Mouse (Mus musculus) ES-E14 (cell line): ENCODE results near the gene Cmtr1. TPM values are rescaled to one million over a fixed set of nuclear protein-coding genes. Genes with fewer than 3 reads are reported as not detected.

Experiments used
- DNase-seq: peaks from one replicate; pipeline ENCODE4 v3.0.0-alpha.2; 2013; ENCODE audit warnings: low read depth, low spot score
- H3K27ac ChIP-seq: 2 replicates; pipeline ENCODE4 v1.5.1; 2012; ENCODE audit warnings: low read depth, mild to moderate bottlenecking, low read length, moderate library complexity, mixed read lengths; ENCODE audit not compliant: poor library complexity, insufficient read depth, severe bottlenecking
- H3K36me3 ChIP-seq: 2 replicates; pipeline ENCODE4 v1.6.1; 2012; ENCODE audit warnings: mild to moderate bottlenecking, low read length, moderate library complexity, mixed read lengths; ENCODE audit not compliant: control insufficient read depth, poor library complexity, insufficient read depth, severe bottlenecking
- H3K4me1 ChIP-seq, 2 experiments: fragments of 150-350 bp in 1 of 2; sonication (generic) in 1 of 2; 2 replicates each; pipeline ENCODE4 v1.6.1; 2012; ENCODE audit warnings: low read length in 2 of 2, mild to moderate bottlenecking in 1 of 2, mixed read lengths in 1 of 2; ENCODE audit not compliant: control insufficient read depth in 2 of 2, insufficient read depth in 2 of 2, poor library complexity in 1 of 2
- H3K4me3 ChIP-seq, 2 experiments: fragments of 150-350 bp in 1 of 2; sonication (generic) in 1 of 2; 2 replicates each; pipeline ENCODE4 v1.5.1; 2012; ENCODE audit warnings: low read length in 2 of 2, low read depth in 1 of 2, mild to moderate bottlenecking in 1 of 2, mixed read lengths in 1 of 2; ENCODE audit not compliant: insufficient read depth in 1 of 2, poor library complexity in 1 of 2, severe bottlenecking in 1 of 2
- H3K9ac ChIP-seq: 2 replicates; pipeline ENCODE4 v1.6.1; 2012; ENCODE audit warnings: low read depth, mild to moderate bottlenecking, low read length, mixed read lengths; ENCODE audit not compliant: poor library complexity, insufficient read depth, severe bottlenecking
- H3K9me3 ChIP-seq: fragments of 150-350 bp; sonication (generic); 2 replicates; pipeline ENCODE4 v1.6.1; 2012; ENCODE audit warnings: low read depth, mild to moderate bottlenecking, low read length; ENCODE audit not compliant: control insufficient read depth, insufficient read depth
- CHD2 ChIP-seq: IDR thresholded peaks from 2 replicates; pipeline ENCODE4 v1.6.1; 2014; ENCODE audit warnings: mild to moderate bottlenecking, low read depth, low read length, inconsistent platforms
- HCFC1 ChIP-seq: IDR thresholded peaks from 2 replicates; pipeline ENCODE4 v1.6.1; 2012; ENCODE audit warnings: low read length, inconsistent platforms, borderline replicate concordance; ENCODE audit not compliant: insufficient read depth
- MAFK ChIP-seq: IDR thresholded peaks from 2 replicates; pipeline ENCODE4 v1.6.1; 2014; ENCODE audit warnings: mild to moderate bottlenecking, low read depth, low read length, inconsistent platforms; ENCODE audit not compliant: insufficient read depth
- ZC3H11A ChIP-seq: IDR thresholded peaks from 2 replicates; pipeline ENCODE4 v1.6.1; 2012; ENCODE audit warnings: low read depth, mild to moderate bottlenecking, inconsistent platforms, low read length, borderline replicate concordance
- ZNF384 ChIP-seq: IDR thresholded peaks from 2 replicates; pipeline ENCODE4 v1.6.1; 2012; ENCODE audit warnings: low read depth, low read length, inconsistent platforms
- in situ Hi-C, 2 experiments: fragments of 600-800 bp; cut with MboI; formaldehyde crosslinking; loops; one replicate each; pipeline ENCODE4 v1.15.1; 2025; ENCODE audit warnings: low sequenced_read_pairs in 2 of 2, inconsistent platforms in 1 of 2; ENCODE audit not compliant: unreplicated experiment in 2 of 2
- total RNA-seq: library from RNA; depleted of rRNA; stranded (reverse); fragments of 300-350 nt; gene quantifications from 2 replicates; pipeline ENCODE4 v1.2.3, GENCODE M21; 2012

The Cmtr1 gene
- total RNA-seq, 1 experiment, result 130 TPM

DNA sequence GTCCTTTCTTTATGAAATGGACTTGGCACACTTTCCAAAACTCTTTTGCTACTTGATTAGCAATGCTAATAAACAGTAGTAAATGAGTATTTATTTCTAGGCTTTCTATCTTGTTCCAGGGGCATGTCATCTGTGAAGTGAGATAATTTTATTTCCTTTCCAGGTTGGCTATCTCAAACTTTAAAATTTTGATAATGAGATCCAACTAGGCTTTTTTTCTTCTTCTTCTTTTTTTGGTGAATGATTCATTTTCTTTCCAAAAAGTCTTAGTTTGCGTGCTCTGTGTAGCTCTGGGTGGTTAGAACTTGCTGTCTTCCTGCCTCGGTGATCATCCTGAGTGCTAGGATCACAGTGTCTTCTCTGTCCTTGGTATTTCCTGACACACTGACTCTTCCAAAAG is 32.4 kb downstream of the Cmtr1 start:
- Histone ChIP-seq H3K27ac (no peak overlapping the region), H3K4me1 (0 out of 4 replicates have a peak, but pooled peaks cover 0 to 2% of the 10 kb centered on the region in 2 experiments), H3K9me3 (no peaks in the 10 kb centered on the region), H3K36me3 (peaks cover 56% of the 10 kb centered on the region), H3K9ac (no peak overlapping the region), H3K4me3 (no peak overlapping the region)
- TF ChIP-seq HCFC1 (no peak), MAFK (no peak), ZC3H11A (no peak), CHD2 (no peak), ZNF384 (no peak)
- in situ Hi-C loops, result no loop called here
- DNase-seq, result no peak

DNA sequence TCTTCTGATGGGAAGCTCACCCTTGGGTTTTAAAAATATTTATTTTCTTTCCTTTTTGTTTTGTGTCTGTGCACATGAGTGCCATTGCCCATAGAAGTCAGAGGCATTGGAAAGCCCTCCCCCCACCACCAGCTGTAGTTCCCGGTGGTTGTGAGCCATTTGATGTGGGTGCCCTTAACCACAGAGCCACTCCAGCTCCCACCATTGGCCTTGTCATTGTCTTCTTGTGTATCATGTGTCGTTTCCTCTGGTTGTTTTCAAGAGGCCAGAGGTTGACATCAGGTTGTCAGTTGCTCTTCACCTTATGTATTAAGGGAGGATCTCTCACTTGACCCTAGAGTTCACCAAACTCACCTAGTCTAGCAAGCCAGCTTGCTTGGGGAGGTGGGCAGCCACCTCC is 33.2 kb downstream of the Cmtr1 start:
- in situ Hi-C loops, result no loop called here
- H3K36me3 ChIP-seq, result peaks cover 59% of the 10 kb centered on the region
- 0 out of 4 replicates have a peak, but pooled peaks cover 0 to 2% of the 10 kb centered on the region in 2 experiments for H3K4me1 ChIP-seq
- no peak overlapping the region for H3K4me3 ChIP-seq
- no peak for DNase-seq
- no peak overlapping the region for H3K9ac ChIP-seq
- no peaks in the 10 kb centered on the region for H3K9me3 ChIP-seq
- H3K27ac ChIP-seq, result no peak overlapping the region
- no peak for TF ChIP-seq HCFC1
- no peak for TF ChIP-seq MAFK
- no peak for TF ChIP-seq ZC3H11A
- TF ChIP-seq CHD2, result no peak
- no peak for TF ChIP-seq ZNF384

DNA sequence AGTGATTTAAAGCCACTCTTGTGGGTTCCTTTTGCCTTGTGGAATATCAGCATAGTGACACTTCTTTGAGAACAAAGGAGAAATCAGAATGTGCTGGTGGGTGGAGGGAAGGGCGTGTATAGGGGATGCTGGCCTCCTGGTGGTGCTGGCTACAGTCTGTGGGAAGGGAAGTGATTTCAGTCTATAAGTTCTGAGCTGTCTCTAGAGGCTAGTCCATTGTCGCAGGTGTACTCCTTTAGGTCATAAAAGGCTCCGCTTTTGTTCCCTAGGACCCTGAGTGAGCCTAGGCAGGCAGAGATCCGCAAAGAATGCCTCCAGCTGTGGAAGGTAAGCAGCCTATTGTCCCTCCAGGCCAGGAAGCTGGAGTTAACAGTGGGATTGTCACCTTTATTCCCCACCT is 34.1 kb downstream of the Cmtr1 start:
- Histone ChIP-seq H3K4me1 (0 out of 4 replicates have a peak, but pooled peaks cover 0 to 2% of the 10 kb centered on the region in 2 experiments), H3K27ac (no peak overlapping the region), H3K9ac (no peak overlapping the region), H3K4me3 (no peak overlapping the region), H3K9me3 (no peaks in the 10 kb centered on the region), H3K36me3 (peaks cover 64% of the 10 kb centered on the region)
- no peak for TF ChIP-seq CHD2
- TF ChIP-seq MAFK, result no peak
- TF ChIP-seq HCFC1, result no peak
- no peak for TF ChIP-seq ZNF384
- TF ChIP-seq ZC3H11A, result no peak
- DNase-seq, result no peak
- in situ Hi-C loops, result no loop called here

DNA sequence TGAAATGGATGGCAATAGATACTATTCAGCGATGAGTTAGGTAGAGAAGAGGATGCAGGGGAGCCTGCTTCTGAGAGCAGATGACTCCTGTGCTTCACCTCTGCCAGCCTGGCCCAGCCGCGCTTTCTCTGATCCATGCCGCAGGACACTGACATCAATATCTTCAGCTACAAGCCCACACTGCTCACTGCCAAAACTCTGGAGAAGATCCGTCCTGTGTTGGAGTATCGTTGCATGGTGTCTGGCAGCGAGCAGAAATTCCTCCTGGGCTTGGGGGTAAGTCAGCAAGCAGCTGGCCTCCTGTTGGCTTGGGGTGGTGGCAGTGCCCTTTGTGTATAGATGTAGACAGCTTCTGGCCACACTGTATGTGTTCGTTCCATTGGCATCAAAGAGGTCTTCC is 36.5 kb downstream of the Cmtr1 start:
- DNase-seq, result no peak
- no peak overlapping the region for H3K27ac ChIP-seq
- 0 out of 4 replicates have a peak, but pooled peaks cover 0 to 2% of the 10 kb centered on the region in 2 experiments for H3K4me1 ChIP-seq
- no peaks in the 10 kb centered on the region for H3K9me3 ChIP-seq
- TF ChIP-seq CHD2 (no peak), ZC3H11A (no peak)
- H3K4me3 ChIP-seq, result no peak overlapping the region
- in situ Hi-C loops, result no loop called here
- peaks cover 65% of the 10 kb centered on the region for H3K36me3 ChIP-seq
- H3K9ac ChIP-seq, result no peak overlapping the region

DNA sequence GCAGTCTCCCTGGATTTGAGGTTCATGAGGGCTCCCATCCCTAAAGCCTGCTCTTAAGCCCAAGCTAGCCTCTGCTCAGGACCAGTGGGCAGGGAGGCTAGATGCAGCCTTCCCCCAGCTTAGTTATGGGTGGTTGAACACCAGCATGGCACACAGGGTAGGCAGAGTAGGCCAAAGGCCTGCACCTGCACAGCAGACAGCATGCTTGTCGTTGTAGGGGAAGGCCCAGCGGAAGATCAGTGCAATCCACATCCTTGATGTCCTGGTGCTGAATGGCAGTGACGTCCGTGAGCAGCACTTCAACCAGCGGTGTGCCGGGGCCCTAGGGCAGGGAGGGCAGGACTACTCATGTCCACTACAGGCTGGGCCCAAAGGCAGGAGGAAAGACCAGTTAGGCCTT is 38.0 kb downstream of the Cmtr1 start:
- Histone ChIP-seq H3K4me1 (0 out of 4 replicates have a peak, but pooled peaks cover 0 to 2% of the 10 kb centered on the region in 2 experiments), H3K9ac (no peak overlapping the region), H3K27ac (no peak overlapping the region), H3K4me3 (no peak overlapping the region), H3K9me3 (no peaks in the 10 kb centered on the region), H3K36me3 (peaks cover 77% of the 10 kb centered on the region)
- TF ChIP-seq ZC3H11A (no peak), HCFC1 (no peak), CHD2 (no peak), MAFK (no peak), ZNF384 (no peak)
- in situ Hi-C loops, result no loop called here
- no peak for DNase-seq
